ENCODE assay signal across 19 mouse cellular contexts in genomic region chr5:136702159-136702725, GRCm38 (mm10). TPM values are rescaled to one million over a fixed set of nuclear protein-coding genes. Genes with fewer than 3 reads are reported as not detected.
A peak's percentile ranks its signal among the peaks of the same experiment; 100 is the strongest.
DNase-seq lines count a peak whose midpoint lies in the region; ATAC-seq and TF ChIP-seq lines count a peak whose summit lies in the region.
"Had no signal": no experiment of that assay in that cellular context is flagged by ENCODE, and none has a peak within 500 bp of the region (broad histone marks: within the 10 kb centered on the region; RNA-seq: fewer than 3 reads in every experiment).

No protein-coding gene starts in this region.

- ATAC-seq in intestine, postnatal 0 days, result peak; percentile 84
- ATAC-seq in stomach, postnatal 0 days (ENCODE audit: low FRiP score, low TSS enrichment), result peak; percentile 74
- ATAC-seq in midbrain, postnatal 0 days (ENCODE audit: low FRiP score), result no peak
- ATAC-seq: inflammation-experienced regulatory T-cells, adult 6 months; Patski had no signal

- intact Hi-C loops in left cerebral cortex, postnatal 4 days (cut with DNase I), result no loop called here

- no peak overlapping the region for H3K4me3 ChIP-seq in intestine, postnatal 0 days (ENCODE audit: low read depth, low read length)
- no peak overlapping the region for H3K4me3 ChIP-seq in stomach, postnatal 0 days (ENCODE audit: low read depth, low read length)
- no peak overlapping the region for H3K4me3 ChIP-seq in midbrain, postnatal 0 days (ENCODE audit: low read depth, low read length)
- H3K4me3 ChIP-seq: forebrain, embryonic 10.5 days; heart, adult 2 months; limb, embryonic 15.5 days had no signal

- peak overlapping the region; percentile 7 for H3K4me2 ChIP-seq in intestine, postnatal 0 days (replicated peaks; ENCODE audit: low read depth)
- 0 out of 2 replicates have a peak overlapping the region, but pooled peaks have one; percentile 14 for H3K4me2 ChIP-seq in stomach, postnatal 0 days (replicated peaks; ENCODE audit: low read depth)
- H3K4me2 ChIP-seq in midbrain, postnatal 0 days (ENCODE audit: low read depth, low read length, poor library complexity, severe bottlenecking), result no peak overlapping the region
- H3K4me2 ChIP-seq: limb, embryonic 15.5 days had no signal

- no peak for TF ChIP-seq EP300 in stomach, postnatal 0 days (optimal IDR thresholded peaks at IDR 0.05)

- peak; percentile 37 to 42 for DNase-seq in urinary bladder, adult 18-20 months (ENCODE audit: low spot score in 2 of 2)
- DNase-seq in urinary bladder, adult 2 months (ENCODE audit: low spot score), result no peak
- peak; percentile 22 for DNase-seq in lung, postnatal 10 days
- peak; percentile 57 for DNase-seq in stomach, postnatal 0 days (ENCODE audit: low spot score)
- no peak for DNase-seq in midbrain, postnatal 0 days (ENCODE audit: low spot score)
- no peak for DNase-seq in left cerebral cortex, postnatal 4 days
- DNase-seq: adrenal gland, postnatal 10 days; heart, adult 2 months; thymus, postnatal 14 days had no signal

- TF ChIP-seq CTCF in intestine, postnatal 0 days (IDR thresholded peaks at IDR 0.05; ENCODE audit: low read depth), result no peak
- no peak for TF ChIP-seq CTCF in stomach, postnatal 0 days (IDR thresholded peaks at IDR 0.05; ENCODE audit: low read depth)
- TF ChIP-seq CTCF in midbrain, postnatal 0 days (IDR thresholded peaks at IDR 0.05), result no peak

- peaks cover 7% of the 10 kb centered on the region; the same call in 1 of the 2 replicates for H3K4me1 ChIP-seq in intestine, postnatal 0 days (replicated peaks; ENCODE audit: control insufficient read depth, insufficient read depth, low read length)
- no peaks in the 10 kb centered on the region for H3K4me1 ChIP-seq in stomach, postnatal 0 days (replicated peaks; ENCODE audit: control insufficient read depth, insufficient read depth)
- H3K4me1 ChIP-seq in midbrain, postnatal 0 days (ENCODE audit: insufficient read depth, low read length), result no peaks in the 10 kb centered on the region
- H3K4me1 ChIP-seq: forebrain, embryonic 10.5 days had no signal

- no peaks in the 10 kb centered on the region for H3K27me3 ChIP-seq in intestine, postnatal 0 days (replicated peaks; ENCODE audit: control insufficient read depth, insufficient read depth, low read length)
- H3K27me3 ChIP-seq in stomach, postnatal 0 days (ENCODE audit: control insufficient read depth, insufficient read depth, low read length), result no peaks in the 10 kb centered on the region
- no peaks in the 10 kb centered on the region for H3K27me3 ChIP-seq in midbrain, postnatal 0 days (ENCODE audit: insufficient read depth, low read length)
- H3K27me3 ChIP-seq: limb, embryonic 15.5 days; Patski had no signal

- H3K27ac ChIP-seq in intestine, postnatal 0 days (ENCODE audit: low read depth, low read length), result peak overlapping the region; percentile 35
- no peak overlapping the region for H3K27ac ChIP-seq in stomach, postnatal 0 days (replicated peaks)
- H3K27ac ChIP-seq in midbrain, postnatal 0 days (ENCODE audit: low read depth, low read length), result no peak overlapping the region
- H3K27ac ChIP-seq: forebrain, embryonic 10.5 days; heart, adult 2 months; limb, embryonic 15.5 days; macrophage had no signal

- H3K9ac ChIP-seq in intestine, postnatal 0 days (ENCODE audit: low read depth, low read length), result no peak overlapping the region
- no peak overlapping the region for H3K9ac ChIP-seq in stomach, postnatal 0 days (ENCODE audit: low read length)
- no peak overlapping the region for H3K9ac ChIP-seq in midbrain, postnatal 0 days (replicated peaks; ENCODE audit: low read length, poor library complexity, severe bottlenecking)
- H3K9ac ChIP-seq: limb, embryonic 15.5 days had no signal

- H3K36me3 ChIP-seq in intestine, postnatal 0 days (ENCODE audit: control insufficient read depth, insufficient read depth), result no peaks in the 10 kb centered on the region
- no peaks in the 10 kb centered on the region for H3K36me3 ChIP-seq in stomach, postnatal 0 days (ENCODE audit: control insufficient read depth, insufficient read depth, low read length)
- H3K36me3 ChIP-seq in midbrain, postnatal 0 days (ENCODE audit: insufficient read depth, low read length), result no peaks in the 10 kb centered on the region
- H3K36me3 ChIP-seq: forebrain, embryonic 10.5 days; limb, embryonic 15.5 days had no signal

- WGBS in intestine, postnatal 0 days, result 28% methylated on average over 3 of the region's 3 CpGs
- WGBS in stomach, postnatal 0 days, result 46% methylated on average over 3 of the region's 3 CpGs
- 85% methylated on average over 3 of the region's 3 CpGs for WGBS in midbrain, postnatal 0 days

- H3K9me3 ChIP-seq in intestine, postnatal 0 days (ENCODE audit: control insufficient read depth), result no peaks in the 10 kb centered on the region
- H3K9me3 ChIP-seq in stomach, postnatal 0 days (ENCODE audit: control insufficient read depth, low read length), result no peaks in the 10 kb centered on the region
- no peaks in the 10 kb centered on the region for H3K9me3 ChIP-seq in midbrain, postnatal 0 days (ENCODE audit: low read length)
- H3K9me3 ChIP-seq: limb, embryonic 15.5 days had no signal

RNA-seq across cellular contexts. Expression of gene Myl10, which starts 9.3 kb away (rescaled TPM):
- not detected in 2 replicates for polyA plus RNA-seq in urinary bladder, adult 2 months (2012; rRNA removed)
- polyA plus RNA-seq in intestine, postnatal 0 days (2015; fragmentation: Nextera tagmentation; extraction: Ambion mirVana), result not detected in 2 replicates
- not detected in 2 replicates for polyA plus RNA-seq in stomach, postnatal 0 days (2015; fragmentation: Nextera tagmentation; extraction: Ambion mirVana)
- total RNA-seq in midbrain, postnatal 0 days (2014; rRNA removed), result not detected in 2 replicates
- polyA plus RNA-seq in midbrain, postnatal 0 days (2015; fragmentation: Nextera tagmentation; extraction: Ambion mirVana), result not detected in 2 replicates
- not detected for total RNA-seq in left cerebral cortex, postnatal 4 days (2021)
- total RNA-seq: adrenal gland, postnatal 10 days; CH12.LX; heart, adult 2 months; heart, postnatal 25 days; left cerebral cortex, adult 18-20 months had no signal
- polyA plus RNA-seq: forebrain, embryonic 10.5 days; heart, adult 2 months; macrophage; neural tube, embryonic 14.5 days; Patski had no signal

Comparison
In these comparisons a context has a peak if more than half of its experiments do, and no peak if none do; other contexts are left out.
1. DNase-seq: peak in urinary bladder, adult 18-20 months (2 of 2), lung, postnatal 10 days (single experiment) and stomach, postnatal 0 days (single experiment); none in urinary bladder, adult 2 months (single experiment), midbrain, postnatal 0 days (single experiment) and left cerebral cortex, postnatal 4 days (single experiment).